8 mouse cellular contexts compared by ENCODE assay signal in genomic region chr17:46283140-46283539, GRCm38 (mm10). TPM values are rescaled to one million over a fixed set of nuclear protein-coding genes. Genes with fewer than 3 reads are reported as not detected.
DNase-seq lines count a peak whose midpoint lies in the region; ATAC-seq and TF ChIP-seq lines count a peak whose summit lies in the region.

No protein-coding gene starts in this region.

- no peak for TF ChIP-seq RAD21 in CH12.LX (IDR thresholded peaks at IDR 0.05; ENCODE audit: low read depth, low read length)

- no peak for TF ChIP-seq EP300 in CH12.LX (IDR thresholded peaks at IDR 0.05; ENCODE audit: low read length)

- WGBS in heart, embryonic 10.5 days: 23% methylated on average over 9 of the region's 9 CpGs
- 23% methylated on average over 9 of the region's 9 CpGs for WGBS in forebrain, embryonic 15.5 days
- WGBS in limb, embryonic 15.5 days: 20% methylated on average over 9 of the region's 9 CpGs

- H3K4me3 ChIP-seq in heart, embryonic 10.5 days: peak overlapping the region; percentile 85
- H3K4me3 ChIP-seq in CH12.LX (replicated peaks in 1 of 3; ENCODE audit: low read depth in 2 of 3, low read length in 2 of 3, poor library complexity in 1 of 3): peak overlapping the region in 2 of 3 experiments; percentile 21 to 68
- peak overlapping the region; percentile 67 for H3K4me3 ChIP-seq in forebrain, embryonic 15.5 days
- H3K4me3 ChIP-seq in limb, embryonic 15.5 days: peak overlapping the region; percentile 59

- no peaks in the 10 kb centered on the region for H3K27me3 ChIP-seq in heart, embryonic 10.5 days (ENCODE audit: insufficient read depth, poor library complexity, severe bottlenecking)
- no peaks in the 10 kb centered on the region for H3K27me3 ChIP-seq in CH12.LX (replicated peaks)
- no peaks in the 10 kb centered on the region for H3K27me3 ChIP-seq in forebrain, embryonic 15.5 days
- H3K27me3 ChIP-seq in limb, embryonic 15.5 days: no peaks in the 10 kb centered on the region

- dilution Hi-C loops in CH12.LX (cut with MboI; ENCODE audit: extremely low pct_ligation_motif_present, extremely low pct_unique_long_range_greater_than_20kb, low sequenced_read_pairs): no loop called here

- H3K36me3 ChIP-seq in heart, embryonic 10.5 days: peaks cover 24% of the 10 kb centered on the region
- H3K36me3 ChIP-seq in CH12.LX (replicated peaks in 1 of 2; ENCODE audit: control insufficient read depth in 1 of 2, insufficient read depth in 1 of 2, low read length in 1 of 2): peaks cover 15 to 30% of the 10 kb centered on the region in 2 experiments
- H3K36me3 ChIP-seq in forebrain, embryonic 15.5 days: peaks cover 12% of the 10 kb centered on the region; the same call in 1 of the 2 replicates
- H3K36me3 ChIP-seq in limb, embryonic 15.5 days: peaks cover 18% of the 10 kb centered on the region

- H3K9me3 ChIP-seq in heart, embryonic 10.5 days: no peaks in the 10 kb centered on the region
- H3K9me3 ChIP-seq in CH12.LX (replicated peaks; ENCODE audit: low read length): no peaks in the 10 kb centered on the region
- H3K9me3 ChIP-seq in forebrain, embryonic 15.5 days: no peaks in the 10 kb centered on the region
- no peaks in the 10 kb centered on the region for H3K9me3 ChIP-seq in limb, embryonic 15.5 days

- peak overlapping the region; percentile 86 for H3K4me2 ChIP-seq in CH12.LX (ENCODE audit: insufficient read depth, low read depth, poor library complexity, severe bottlenecking)
- H3K4me2 ChIP-seq in forebrain, embryonic 15.5 days (replicated peaks): peak overlapping the region; percentile 98
- peak overlapping the region; percentile 82 for H3K4me2 ChIP-seq in limb, embryonic 15.5 days

- no peak for DNase-seq in heart, embryonic 10.5 days (ENCODE audit: low spot score)
- DNase-seq in heart, adult 8-10 months (ENCODE audit: low spot score): no peak
- no peak for DNase-seq in CH12.LX (ENCODE audit: extremely low read depth)
- no peak for DNase-seq in cerebellum, postnatal 4 days (ENCODE audit: low spot score in 2 of 2)
- DNase-seq in ovary, postnatal 36 days (ENCODE audit: low spot score): no peak
- DNase-seq in frontal cortex, postnatal 36 days (ENCODE audit: low spot score in 2 of 2): no peak

- in situ Hi-C loops in CH12.LX (cut with MboI; ENCODE audit: low pct_ligation_motif_present, low pct_unique_long_range_greater_than_20kb, low sequenced_read_pairs): no loop called here

- H3K9ac ChIP-seq in CH12.LX (ENCODE audit: insufficient read depth, low read depth): no peak overlapping the region
- H3K9ac ChIP-seq in forebrain, embryonic 15.5 days (replicated peaks): peak overlapping the region; percentile 66
- H3K9ac ChIP-seq in limb, embryonic 15.5 days: no peak overlapping the region

- TF ChIP-seq POLR2A in CH12.LX (IDR thresholded peaks at IDR 0.05; ENCODE audit: low read depth, low read length): no peak

- TF ChIP-seq CTCF in CH12.LX (conservative IDR thresholded peaks at IDR 0.05 in 1 of 2, IDR thresholded peaks at IDR 0.05 in 1 of 2; ENCODE audit: low read depth in 2 of 2, low read length in 2 of 2): no peak

- H3K79me2 ChIP-seq in CH12.LX (replicated peaks; ENCODE audit: control insufficient read depth, extremely low read depth, insufficient read depth, poor library complexity, severe bottlenecking): peaks cover 22% of the 10 kb centered on the region

- peak; percentile 75 for ATAC-seq in forebrain, embryonic 15.5 days (replicated peaks)
- no peak for ATAC-seq in limb, embryonic 15.5 days (ENCODE audit: insufficient number of reproducible peaks, low FRiP score, low TSS enrichment, low read depth)

- H3K4me1 ChIP-seq in heart, embryonic 10.5 days: peaks cover 30% of the 10 kb centered on the region
- H3K4me1 ChIP-seq in CH12.LX (ENCODE audit: control insufficient read depth in 1 of 2, insufficient read depth in 2 of 2): peaks cover 3 to 16% of the 10 kb centered on the region in 2 experiments; a peak in 3 of 4 replicates
- peaks cover 24% of the 10 kb centered on the region for H3K4me1 ChIP-seq in forebrain, embryonic 15.5 days
- peaks cover 42% of the 10 kb centered on the region for H3K4me1 ChIP-seq in limb, embryonic 15.5 days

- H3K27ac ChIP-seq in heart, embryonic 10.5 days: peak overlapping the region; percentile 94; the same call in 1 of the 2 replicates
- H3K27ac ChIP-seq in CH12.LX (ENCODE audit: insufficient read depth, low read depth): no peak overlapping the region
- H3K27ac ChIP-seq in forebrain, embryonic 15.5 days (replicated peaks): peak overlapping the region; percentile 75
- H3K27ac ChIP-seq in limb, embryonic 15.5 days: peak overlapping the region; percentile 94

TF ChIP-seq in CH12.LX, 34 proteins besides CTCF, POLR2A, EP300 and RAD21:
- TF ChIP-seq NRF1 (IDR thresholded peaks at IDR 0.05; ENCODE audit: low read depth, low read length) (no peak), MXI1 (IDR thresholded peaks at IDR 0.05; ENCODE audit: low read depth, low read length) (no peak), MAFK (IDR thresholded peaks at IDR 0.05; ENCODE audit: insufficient replicate concordance, low read length) (no peak), CHD2 (IDR thresholded peaks at IDR 0.05; ENCODE audit: low read length) (no peak), SIN3A (IDR thresholded peaks at IDR 0.05; ENCODE audit: low read length) (no peak), KAT2A (IDR thresholded peaks at IDR 0.05; ENCODE audit: insufficient replicate concordance, low read length) (no peak), JUND (conservative IDR thresholded peaks at IDR 0.05; ENCODE audit: low read depth, low read length) (no peak), USF2 (conservative IDR thresholded peaks at IDR 0.05; ENCODE audit: low read depth, low read length) (no peak), CHD1 (IDR thresholded peaks at IDR 0.05; ENCODE audit: low read depth, low read length) (no peak), TCF12 (IDR thresholded peaks at IDR 0.05; ENCODE audit: low read depth, low read length) (no peak), ZMIZ1 (IDR thresholded peaks at IDR 0.05; ENCODE audit: low read depth, low read length) (no peak), USF1 (IDR thresholded peaks at IDR 0.05; ENCODE audit: low read depth, low read length) (no peak), SMC3 (IDR thresholded peaks at IDR 0.05; ENCODE audit: low read depth, low read length) (no peak)
TF ChIP-seq in CH12.LX: peak in this region for 0.

RNA-seq across cellular contexts. Expression of gene Tjap1, which starts 0.3 kb away (rescaled TPM):
- 46.5 and 55.8 TPM in 2 replicates for polyA plus RNA-seq in heart, embryonic 10.5 days (2016; fragmentation: Nextera tagmentation; extraction: Ambion mirVana)
- total RNA-seq in heart, adult 8-10 months (2022): 10 to 100 TPM; 26.0 to 39.5 (median 35.6) TPM
- total RNA-seq in CH12.LX (2012; rRNA removed) (13.8 and 14.2 TPM in 2 replicates), CH12.LX (2014; rRNA removed) (8.6 and 9.1 TPM in 2 replicates)
- polyA plus RNA-seq in CH12.LX (2012; ENCODE audit: insufficient read length, low read depth): 24.3 and 28.6 TPM in 2 replicates
- 31.5 and 37.1 TPM in 2 replicates for polyA plus RNA-seq in forebrain, embryonic 15.5 days (2015; fragmentation: Nextera tagmentation; extraction: Ambion mirVana)
- 50.9 and 58.6 TPM in 2 replicates for polyA plus RNA-seq in limb, embryonic 15.5 days (2015; fragmentation: Nextera tagmentation; extraction: Ambion mirVana)

RNA-seq across cellular contexts. Expression of gene Dlk2, which starts 14.1 kb away (rescaled TPM):
- 0.36 and 0.77 TPM in 2 replicates for polyA plus RNA-seq in heart, embryonic 10.5 days (2016; fragmentation: Nextera tagmentation; extraction: Ambion mirVana)
- total RNA-seq in heart, adult 8-10 months (2022): under 1 TPM in 2 of 4 experiments, not detected in 2; 0.14 to 0.53 TPM
- 0.08 and 0.13 TPM in 2 replicates for total RNA-seq in CH12.LX (2012; rRNA removed)
- not detected in 2 replicates for total RNA-seq in CH12.LX (2014; rRNA removed)
- polyA plus RNA-seq in CH12.LX (2012; ENCODE audit: insufficient read length, low read depth): not detected in 2 replicates
- polyA plus RNA-seq in forebrain, embryonic 15.5 days (2015; fragmentation: Nextera tagmentation; extraction: Ambion mirVana): 7.2 and 9.2 TPM in 2 replicates
- polyA plus RNA-seq in limb, embryonic 15.5 days (2015; fragmentation: Nextera tagmentation; extraction: Ambion mirVana): 14.5 and 15.2 TPM in 2 replicates

RNA-seq across cellular contexts. Expression of gene Lrrc73, which starts 29.8 kb away (rescaled TPM):
- 0.33 and 0.38 TPM in 2 replicates for polyA plus RNA-seq in heart, embryonic 10.5 days (2016; fragmentation: Nextera tagmentation; extraction: Ambion mirVana)
- total RNA-seq in heart, adult 8-10 months (2022): under 1 TPM in 2 of 4 experiments, not detected in 2; 0.12 to 0.14 TPM
- total RNA-seq in CH12.LX (2012; rRNA removed): 2.7 and 3.6 TPM in 2 replicates
- total RNA-seq in CH12.LX (2014; rRNA removed): 1.5 and 1.8 TPM in 2 replicates
- polyA plus RNA-seq in CH12.LX (2012; ENCODE audit: insufficient read length, low read depth): 4.0 and 4.2 TPM in 2 replicates
- polyA plus RNA-seq in forebrain, embryonic 15.5 days (2015; fragmentation: Nextera tagmentation; extraction: Ambion mirVana): 10.0 and 12.0 TPM in 2 replicates
- 1.3 and 1.4 TPM in 2 replicates for polyA plus RNA-seq in limb, embryonic 15.5 days (2015; fragmentation: Nextera tagmentation; extraction: Ambion mirVana)

RNA-seq across cellular contexts. Expression of gene Yipf3, which starts 35.3 kb away (rescaled TPM):
- polyA plus RNA-seq in heart, embryonic 10.5 days (2016; fragmentation: Nextera tagmentation; extraction: Ambion mirVana): 77.0 and 83.9 TPM in 2 replicates
- 10 to 100 TPM; 82.2 to 91.1 (median 85.5) TPM for total RNA-seq in heart, adult 8-10 months (2022)
- 24.8 and 32.5 TPM in 2 replicates for total RNA-seq in CH12.LX (2012; rRNA removed)
- 9.0 and 15.8 TPM in 2 replicates for total RNA-seq in CH12.LX (2014; rRNA removed)
- 45.4 and 52.6 TPM in 2 replicates for polyA plus RNA-seq in CH12.LX (2012; ENCODE audit: insufficient read length, low read depth)
- polyA plus RNA-seq in forebrain, embryonic 15.5 days (2015; fragmentation: Nextera tagmentation; extraction: Ambion mirVana): 91.5 and 93.8 TPM in 2 replicates
- polyA plus RNA-seq in limb, embryonic 15.5 days (2015; fragmentation: Nextera tagmentation; extraction: Ambion mirVana): 133 and 162 TPM in 2 replicates

RNA-seq across cellular contexts. Expression of gene Polr1c, which starts 35.3 kb away (rescaled TPM):
- polyA plus RNA-seq in heart, embryonic 10.5 days (2016; fragmentation: Nextera tagmentation; extraction: Ambion mirVana): 53.8 and 81.2 TPM in 2 replicates
- 10 to 100 TPM; 20.4 to 25.6 (median 22.7) TPM for total RNA-seq in heart, adult 8-10 months (2022)
- 361 and 433 TPM in 2 replicates for total RNA-seq in CH12.LX (2012; rRNA removed)
- total RNA-seq in CH12.LX (2014; rRNA removed): 350 and 356 TPM in 2 replicates
- polyA plus RNA-seq in CH12.LX (2012; ENCODE audit: insufficient read length, low read depth): 367 and 386 TPM in 2 replicates
- 89.5 and 97.2 TPM in 2 replicates for polyA plus RNA-seq in forebrain, embryonic 15.5 days (2015; fragmentation: Nextera tagmentation; extraction: Ambion mirVana)
- 75.4 and 76.5 TPM in 2 replicates for polyA plus RNA-seq in limb, embryonic 15.5 days (2015; fragmentation: Nextera tagmentation; extraction: Ambion mirVana)
